Mouse (Mus musculus) thymus, adult 2 months (tissue): ENCODE measurements at regions not wholly inside any gene's neighbourhood (a gene's known extent, or its start where the extent isn't known, plus 50 kb on each side); places are given as distances from the start of the nearest gene placed in this dataset.

Experiments
- CTCF ChIP-seq: fragments of 200-500 bp; IDR thresholded peaks from 2 replicates; pipeline ENCODE4 v1.5.1; 2012; ENCODE audit warnings: mild to moderate bottlenecking, control low read depth, low read length, moderate library complexity, borderline replicate concordance; ENCODE audit not compliant: control insufficient read depth, poor library complexity, insufficient read depth; ENCODE audit errors: extremely low read depth
- POLR2A ChIP-seq: fragments of 200-500 bp; IDR thresholded peaks from 2 replicates; pipeline ENCODE4 v1.6.1; 2012; ENCODE audit warnings: mild to moderate bottlenecking, low read length, control low read depth, moderate library complexity; ENCODE audit not compliant: control insufficient read depth, poor library complexity, insufficient read depth; ENCODE audit errors: extremely low read depth

GRCm38 (mm10) chr11:40596347-40596746 lies 98.7 kb downstream of the Mat2b start:
- TF ChIP-seq CTCF = no peak
- no peak for TF ChIP-seq POLR2A
